Mouse (Mus musculus) bone marrow macrophage, adult 2 months (primary cell): ENCODE results near the gene Tex264.

ENCODE experiments used
- CTCF ChIP-seq: IDR thresholded peaks from 2 replicates; pipeline ENCODE4 v1.5.1; 2012; ENCODE audit warnings: low read depth, mild to moderate bottlenecking, low read length, moderate library complexity
- POLR2A ChIP-seq: IDR thresholded peaks from 2 replicates; pipeline ENCODE4 v1.6.1; 2012; ENCODE audit warnings: mild to moderate bottlenecking, low read depth, low read length, borderline replicate concordance

GRCm38 (mm10) chr9:106725435-106725834 is 39.7 kb upstream of the Tex264 start:
- TF ChIP-seq CTCF = no peak
- TF ChIP-seq POLR2A = no peak
